Mouse (Mus musculus) cerebellum, adult 11-12 months (tissue): ENCODE measurements around the gene Igsf21.

Source experiments
- DNase-seq: peaks from one replicate; pipeline ENCODE4 v3.0.0; 2022

Igsf21 gene

DNA sequence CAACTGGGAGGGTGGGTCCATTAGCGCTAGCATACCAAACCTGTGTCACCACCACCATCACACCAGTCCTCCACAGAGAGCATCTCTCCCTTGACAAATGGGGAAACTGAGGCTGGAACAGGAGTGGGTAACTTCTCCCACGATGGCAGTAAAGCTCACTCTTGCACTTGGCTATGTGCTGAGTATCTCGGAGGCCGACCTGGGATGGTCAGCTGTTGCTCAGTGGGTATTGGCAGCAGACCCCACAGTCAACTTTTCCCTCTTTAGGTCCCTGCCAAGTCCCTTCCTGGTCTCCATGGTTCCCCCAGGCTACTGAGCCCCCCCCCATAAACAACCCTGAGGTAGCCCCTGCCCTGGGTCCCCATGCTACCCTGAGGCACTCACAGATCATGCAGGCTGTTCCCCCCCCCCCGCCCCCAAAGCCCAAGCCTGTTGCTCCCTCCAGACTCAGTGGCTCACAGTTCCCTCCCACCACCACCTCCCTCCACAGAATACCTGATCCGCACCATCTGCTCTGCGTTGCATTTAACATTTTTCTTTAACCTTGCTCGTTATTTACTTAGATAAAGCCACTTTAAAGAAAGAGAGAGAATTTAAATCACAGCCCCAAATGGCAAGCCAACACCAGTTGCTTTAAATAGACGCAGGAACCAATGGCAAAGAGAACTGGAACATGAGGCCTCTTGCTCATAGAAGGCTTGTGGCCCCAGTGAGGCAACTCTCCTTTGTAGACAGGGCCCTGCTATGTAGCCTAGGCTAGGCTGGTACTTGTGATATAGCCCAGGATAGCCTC, 11.0 kb downstream of the Igsf21 start:
- no peak for DNase-seq

DNA sequence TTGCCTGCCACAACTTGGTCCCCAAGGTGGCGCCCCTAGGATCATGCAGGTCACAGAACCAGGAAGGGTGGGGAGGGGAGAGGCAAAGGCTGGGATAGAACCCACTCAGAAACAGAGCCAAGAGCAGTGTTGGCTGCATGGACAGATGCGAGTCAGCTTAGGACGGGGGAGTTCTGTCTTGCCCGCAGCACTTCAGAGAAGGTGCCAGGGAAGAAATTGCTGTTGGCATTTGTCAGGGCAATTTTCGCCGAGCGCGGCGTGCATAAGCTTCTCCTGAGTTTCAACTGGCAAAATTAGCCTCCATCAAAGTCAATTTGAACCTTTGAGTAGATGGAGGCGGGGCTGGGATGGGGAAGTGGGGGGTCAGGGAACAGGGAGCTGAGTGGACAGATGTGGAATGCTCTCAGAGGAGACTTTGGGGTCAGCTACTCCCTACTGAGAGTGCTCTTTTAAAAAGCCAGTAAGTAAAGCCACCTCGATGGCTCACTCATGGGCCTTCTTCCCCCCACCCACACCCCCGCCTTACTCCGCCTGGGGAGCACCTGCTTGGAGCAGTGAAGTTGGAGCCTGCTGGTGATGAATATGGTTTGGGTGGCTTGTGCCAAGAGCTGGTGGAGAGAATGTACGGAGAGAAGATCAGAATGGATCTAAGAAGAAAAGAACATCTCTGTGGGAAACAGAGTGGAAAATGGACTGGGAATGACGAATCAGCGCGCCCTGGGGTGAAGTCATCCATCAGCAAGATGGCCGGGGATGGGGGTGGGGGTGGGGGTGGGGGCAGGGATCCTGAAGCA, 12.0 kb downstream of the Igsf21 start:
- DNase-seq: no peak

DNA sequence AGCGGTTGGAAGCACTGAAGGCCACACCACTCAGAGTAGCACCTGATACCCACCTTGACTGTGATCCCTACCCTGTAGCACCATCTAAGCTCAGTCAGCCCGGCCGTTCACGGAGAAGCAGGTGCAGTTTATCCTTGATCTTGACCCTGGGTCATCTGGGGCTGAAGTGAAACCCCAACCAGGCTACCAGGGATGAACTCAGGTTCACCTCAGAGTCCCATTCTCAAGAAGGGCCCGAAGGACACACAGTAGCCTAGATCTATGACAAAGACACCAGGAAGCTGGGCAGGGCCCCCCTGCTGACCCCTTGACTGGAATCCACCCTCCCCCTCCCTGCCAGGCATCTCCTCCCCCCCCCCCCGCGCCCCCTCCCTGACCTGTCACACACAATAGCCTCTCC, 18.7 kb downstream of the Igsf21 start:
- no peak for DNase-seq

DNA sequence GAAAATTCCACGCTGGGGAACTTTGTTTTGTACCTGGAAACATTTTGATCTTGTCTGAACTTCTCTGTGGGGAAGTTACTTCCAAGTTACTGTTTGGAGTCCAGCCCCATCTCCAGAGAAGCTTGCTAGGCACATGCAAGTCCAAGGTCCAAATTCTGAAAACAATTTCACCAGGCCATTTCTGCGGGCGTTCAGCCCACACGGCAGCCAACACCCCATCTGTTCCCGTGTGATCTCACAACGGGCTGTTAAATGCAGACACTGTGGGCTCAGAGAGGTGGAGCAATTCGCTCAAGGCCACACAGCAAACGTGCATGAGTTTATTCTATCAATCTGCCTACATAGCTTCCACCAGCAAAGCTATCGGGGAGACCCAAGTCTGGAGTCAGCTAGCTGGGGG, 21.4 kb downstream of the Igsf21 start:
- peak; percentile 64 for DNase-seq

DNA sequence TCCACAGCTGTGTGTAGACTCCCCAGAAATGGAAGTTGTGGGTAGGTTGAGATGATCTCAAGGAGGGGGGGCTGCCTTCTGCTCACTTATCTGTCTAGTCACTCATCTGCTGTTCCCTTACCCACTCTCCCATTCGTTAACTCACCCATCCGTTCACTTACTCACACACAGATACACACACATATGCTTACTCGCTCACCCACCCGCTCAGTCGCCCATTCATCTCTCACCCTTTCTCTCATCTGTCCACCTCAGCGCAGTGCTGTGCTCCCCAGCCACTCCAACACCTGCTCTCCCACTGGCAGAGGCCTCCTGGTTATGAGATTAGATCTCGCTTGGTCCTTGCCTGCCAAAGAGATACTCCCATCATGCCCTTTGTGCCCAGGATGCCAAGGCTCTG, 22.1 kb downstream of the Igsf21 start:
- DNase-seq: no peak

DNA sequence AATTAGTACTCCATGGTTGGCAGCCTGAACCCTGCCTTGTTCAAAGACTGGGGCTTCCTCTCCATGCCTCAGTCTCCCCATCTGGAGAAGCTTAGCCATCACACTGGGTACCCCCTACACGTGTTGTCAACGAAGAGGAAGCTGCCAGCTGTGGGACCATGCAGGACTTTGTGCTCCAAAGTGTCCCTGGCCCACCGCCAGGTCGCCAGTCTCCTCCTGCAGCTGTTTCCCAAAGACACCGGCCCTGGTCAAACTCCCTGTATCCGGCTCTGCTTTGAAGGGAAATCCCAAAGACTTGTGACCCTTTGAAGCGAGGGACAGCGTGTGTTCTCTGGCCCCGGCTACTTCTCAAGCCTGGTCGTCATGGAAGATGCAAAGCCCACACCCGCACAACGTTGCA, 23.5 kb downstream of the Igsf21 start:
- DNase-seq: no peak

DNA sequence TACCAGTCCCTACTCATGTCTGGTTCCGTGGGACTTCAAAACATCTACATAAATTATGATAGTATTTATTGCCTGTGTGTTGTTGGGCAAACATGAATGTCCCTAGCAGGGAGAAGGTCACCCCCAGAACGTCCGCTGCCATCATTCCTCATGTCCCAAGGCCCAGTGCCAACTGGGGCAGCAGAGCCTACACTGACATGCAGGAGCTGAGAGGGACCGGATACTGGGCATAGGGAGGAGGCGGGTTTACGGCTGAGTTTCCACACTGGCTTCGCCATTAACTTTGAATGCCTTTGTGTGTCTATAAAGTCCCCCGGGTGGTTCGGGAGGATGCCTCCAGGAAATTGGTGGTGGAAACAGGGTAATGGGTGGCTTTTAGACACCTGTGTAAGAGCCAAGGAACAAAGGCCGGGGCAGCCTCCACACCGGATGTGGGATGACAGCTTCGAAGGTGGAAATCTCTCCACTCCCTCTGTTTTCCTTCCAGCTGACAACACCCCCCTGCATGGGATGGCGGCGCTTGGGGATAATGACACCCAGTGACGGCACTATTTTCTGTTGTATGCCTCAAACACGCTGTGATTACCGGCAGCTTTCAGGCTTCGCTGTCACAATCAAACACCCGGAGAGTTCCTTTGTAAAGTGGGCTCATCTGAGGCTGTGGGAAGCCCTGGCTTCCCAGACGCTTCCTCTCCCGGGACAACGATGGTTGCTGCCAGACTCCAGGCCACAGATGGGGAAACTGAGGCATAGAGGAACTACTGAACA, 26.1 kb downstream of the Igsf21 start:
- DNase-seq: no peak

DNA sequence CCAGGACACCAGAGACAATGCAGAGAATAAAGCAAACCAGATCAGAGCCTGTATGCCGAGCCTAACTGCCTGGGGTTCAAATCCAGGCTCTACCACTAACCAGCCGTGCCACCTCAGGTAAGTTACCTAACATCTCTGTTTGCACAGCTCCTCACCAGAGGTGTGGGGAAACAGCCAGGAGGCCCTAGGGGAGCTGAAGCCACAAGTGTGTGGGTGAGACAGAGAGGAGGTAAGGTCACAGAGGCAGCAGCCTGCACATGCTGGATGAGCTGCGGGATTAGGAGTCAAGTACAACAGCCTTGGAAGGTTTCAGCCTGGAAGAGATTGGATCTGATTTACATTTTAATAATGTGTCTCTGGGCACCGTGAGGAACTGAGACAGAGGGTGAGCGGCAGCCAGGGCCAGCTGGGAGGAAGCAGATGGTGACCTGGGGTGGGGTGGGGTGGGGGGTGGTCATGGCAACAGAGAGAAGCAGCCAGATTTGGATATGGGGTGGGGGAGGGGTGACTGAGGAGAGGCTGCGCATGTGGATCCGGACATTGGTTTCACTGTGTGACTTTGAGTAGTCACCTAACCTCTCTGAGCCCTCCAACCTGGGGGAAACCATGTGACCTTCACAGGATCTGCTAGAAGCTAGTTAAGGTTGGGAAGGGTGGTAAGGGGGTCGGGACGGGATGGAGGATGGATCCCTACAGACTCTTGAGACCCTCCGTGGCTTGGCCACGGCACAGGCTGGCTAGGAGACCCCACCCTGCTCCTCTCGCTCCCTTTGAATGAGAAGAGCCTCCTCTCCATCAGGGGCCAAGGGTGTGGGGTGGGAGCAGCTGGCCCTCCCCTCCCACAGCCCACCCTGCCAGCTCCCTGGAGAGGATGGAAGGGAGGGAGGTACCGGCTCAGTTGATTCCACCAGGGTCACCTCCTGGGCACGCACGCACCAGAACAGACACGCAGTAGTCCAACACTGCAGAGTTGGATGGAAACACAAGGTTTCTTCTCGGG, 27.4 kb downstream of the Igsf21 start:
- DNase-seq: no peak

DNA sequence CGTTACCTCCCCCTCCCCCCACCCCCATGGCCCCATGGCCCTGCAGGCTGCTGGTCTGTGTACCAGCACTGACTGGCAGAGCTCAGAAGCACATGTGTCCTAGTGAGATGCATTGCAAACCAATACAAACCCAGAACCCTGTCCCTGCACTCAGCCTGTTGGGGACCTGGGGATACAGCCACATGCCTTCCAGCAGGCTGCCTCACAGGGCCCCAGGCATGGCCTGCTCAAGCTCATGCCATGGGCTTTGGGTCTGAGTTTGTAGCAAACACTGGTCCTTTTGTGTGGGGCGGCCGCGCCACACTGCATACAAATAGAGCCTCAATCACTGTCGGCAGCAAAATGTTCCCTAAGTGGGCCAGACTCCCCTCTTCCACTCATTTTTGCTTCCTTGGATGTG, 28.2 kb downstream of the Igsf21 start:
- DNase-seq: no peak

DNA sequence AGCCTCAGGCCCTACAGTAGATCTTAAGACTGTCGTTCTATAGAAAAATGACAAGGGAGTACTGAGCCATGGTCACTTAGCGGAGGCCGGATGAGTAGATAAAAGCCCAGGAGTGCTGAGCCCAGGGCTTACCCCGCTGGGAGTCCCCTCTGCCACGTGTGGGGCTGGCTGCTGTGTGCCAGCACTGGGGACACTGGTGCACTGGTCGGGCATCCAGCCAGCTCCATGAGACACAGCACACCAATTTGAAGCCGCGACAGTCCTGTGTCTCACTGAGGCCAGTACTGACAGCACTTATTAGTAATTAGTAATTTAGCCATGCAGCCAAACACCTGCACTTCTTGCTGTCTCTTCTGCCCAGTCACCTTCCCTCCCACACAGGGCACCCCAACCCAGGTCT, 28.6 kb downstream of the Igsf21 start:
- no peak for DNase-seq

DNA sequence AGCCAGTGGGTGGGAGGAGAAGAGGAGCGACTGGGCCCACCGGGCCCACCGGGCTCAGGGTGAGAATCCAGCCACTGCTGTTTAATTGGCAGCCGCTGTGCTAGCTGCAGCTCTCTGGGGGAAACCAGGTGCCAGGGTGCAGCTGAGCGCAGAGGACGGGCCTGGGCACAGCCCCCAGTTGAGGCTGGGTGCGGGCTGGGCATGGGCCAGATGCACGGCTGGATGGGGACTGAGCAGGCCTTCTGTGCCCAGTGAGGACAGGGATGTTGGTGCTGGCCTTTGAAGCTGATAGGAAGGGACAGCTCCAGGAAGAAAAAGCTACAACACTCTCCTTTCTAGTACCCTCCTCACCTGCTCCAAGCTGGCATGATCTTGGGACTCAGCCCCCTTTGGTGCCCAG, 30.5 kb downstream of the Igsf21 start:
- DNase-seq: no peak

DNA sequence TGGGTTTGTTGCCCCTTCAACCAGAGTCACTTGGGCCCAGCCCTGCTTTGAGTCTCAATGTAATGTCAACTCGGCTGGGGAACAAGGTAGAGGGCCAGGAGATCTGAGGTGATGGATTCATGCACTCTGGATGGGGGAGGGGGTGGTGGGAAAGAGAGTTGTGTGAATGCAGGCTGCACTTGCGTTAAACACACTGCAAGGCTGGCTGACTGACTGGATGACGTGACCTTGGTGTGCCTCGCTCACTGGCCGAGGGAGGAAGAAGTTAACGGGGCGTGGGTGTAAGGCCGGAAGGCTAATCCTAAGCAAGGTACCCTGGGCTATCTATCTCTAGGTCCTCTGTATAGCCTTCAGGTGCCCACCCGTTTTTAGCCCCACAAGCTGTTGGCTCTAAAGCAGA, 31.4 kb downstream of the Igsf21 start:
- DNase-seq: no peak

DNA sequence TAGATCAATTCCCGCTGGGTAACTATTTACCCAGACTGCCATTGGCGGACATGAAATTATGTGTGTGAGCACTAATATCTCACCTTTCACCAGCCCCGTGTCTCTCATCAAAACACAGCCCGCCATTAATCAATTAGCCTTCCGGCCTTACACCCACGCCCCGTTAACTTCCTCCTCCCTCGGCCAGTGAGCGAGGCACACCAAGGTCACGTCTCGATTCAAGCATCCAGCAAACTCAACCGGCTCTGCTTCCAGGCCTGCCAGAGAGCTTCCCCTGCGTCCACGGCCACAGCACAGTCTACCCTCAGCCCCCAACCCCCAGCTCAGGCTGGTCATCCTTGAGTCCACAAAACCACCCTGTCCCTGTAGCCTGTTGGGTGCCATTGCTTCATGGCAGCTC, 32.2 kb downstream of the Igsf21 start:
- no peak for DNase-seq

DNA sequence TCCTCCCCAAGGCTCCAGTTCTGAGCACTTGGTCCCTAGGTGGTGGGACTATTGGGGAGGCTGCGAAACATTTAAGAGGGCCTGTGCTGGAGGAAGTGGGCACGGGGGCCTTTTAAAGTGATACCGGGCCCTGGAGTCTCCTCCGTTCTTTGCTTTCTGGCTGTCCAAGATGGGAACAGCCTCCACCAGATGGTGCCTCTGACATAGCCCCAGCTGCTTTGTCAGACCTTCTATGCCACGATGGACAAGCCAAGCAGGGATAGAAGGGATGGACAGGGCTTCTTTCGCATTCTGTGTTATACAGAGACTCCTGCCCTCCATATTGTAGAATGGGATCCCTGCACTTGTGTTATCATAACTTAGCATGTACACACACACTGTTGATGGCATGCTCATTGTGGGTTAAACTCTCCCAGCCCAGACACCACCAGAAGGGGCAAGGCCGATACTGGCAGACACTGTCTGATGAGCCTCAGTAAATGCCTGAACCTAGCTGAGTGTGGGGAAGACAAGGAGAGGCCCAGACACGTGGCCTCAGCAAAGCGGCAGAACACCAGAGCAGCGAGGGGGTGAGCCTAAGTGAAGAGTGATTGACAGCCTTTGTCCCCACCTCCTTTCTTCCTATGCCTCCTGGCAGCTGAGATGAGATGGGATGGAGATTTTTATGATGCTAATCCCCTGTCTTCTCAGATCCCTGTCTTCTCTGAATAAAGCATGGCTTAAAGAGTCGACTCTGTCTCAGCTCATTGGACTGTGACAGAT, 36.3 kb downstream of the Igsf21 start:
- no peak for DNase-seq

DNA sequence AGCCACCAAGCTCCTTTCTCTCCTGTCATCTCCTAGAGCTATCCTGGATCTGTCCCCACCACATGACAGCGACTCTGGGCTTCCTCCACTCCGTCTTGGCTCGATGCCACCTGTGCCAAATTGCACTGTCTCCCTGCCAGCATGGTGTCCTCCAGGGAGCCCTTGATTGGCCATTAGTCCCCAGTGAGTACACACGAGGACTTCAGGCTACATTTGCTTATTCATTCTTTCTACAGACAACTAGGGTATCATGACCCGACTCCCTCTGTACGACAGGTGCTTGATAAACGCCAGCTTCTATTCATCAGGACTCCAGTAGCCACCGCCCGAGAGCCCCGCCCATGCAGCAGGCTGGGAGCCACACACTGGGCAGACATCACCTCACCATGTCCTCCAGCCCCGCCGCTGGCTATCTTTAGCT, 40.8 kb downstream of the Igsf21 start:
- peak; percentile 88 for DNase-seq

DNA sequence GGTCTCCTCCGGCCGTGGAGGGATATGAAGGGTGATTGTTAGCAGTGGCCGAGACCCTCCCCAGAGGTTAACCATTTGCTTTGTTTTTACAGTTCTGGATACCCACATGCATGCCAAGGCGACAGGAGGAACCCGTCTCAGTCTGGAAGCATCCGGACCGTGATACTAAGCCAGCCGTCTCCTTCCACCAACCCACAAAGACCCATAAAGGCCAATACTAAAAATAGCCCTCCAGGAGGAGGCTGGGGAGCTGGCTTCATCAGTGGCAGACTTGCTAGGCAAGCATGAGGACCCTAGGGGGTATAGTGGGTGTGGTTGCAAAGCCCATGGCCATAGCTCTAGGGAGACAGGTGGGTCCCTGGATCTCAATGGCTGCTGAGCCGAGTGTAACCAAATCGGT, 41.8 kb downstream of the Igsf21 start:
- no peak for DNase-seq

DNA sequence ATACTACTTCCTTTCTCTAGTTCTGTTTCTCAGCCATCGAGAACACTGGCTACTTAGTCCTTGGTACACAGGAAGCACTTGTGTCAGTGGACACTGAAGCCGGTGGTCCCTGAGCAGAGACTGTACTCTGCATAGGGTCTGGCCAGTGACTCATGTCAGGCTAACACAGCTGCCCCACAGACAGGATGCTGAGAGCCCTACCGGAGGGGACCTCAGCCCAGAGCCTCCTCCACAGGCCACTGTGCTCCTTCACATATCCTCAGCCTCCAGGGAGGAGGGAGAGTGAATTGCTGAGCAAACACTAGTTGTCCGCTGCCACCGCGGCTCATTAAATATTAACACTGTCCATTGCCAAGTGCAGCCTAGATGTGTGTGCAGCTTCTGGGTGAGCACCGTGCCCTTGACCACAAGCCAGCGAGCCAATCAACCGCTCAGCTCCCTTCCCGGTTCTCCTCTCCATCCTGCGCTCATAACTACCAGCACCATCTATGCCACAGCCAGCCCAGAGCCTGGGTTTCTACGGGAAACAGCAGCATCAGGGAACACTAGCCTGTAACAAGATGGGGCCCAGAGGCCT, 42.8 kb downstream of the Igsf21 start:
- no peak for DNase-seq

DNA sequence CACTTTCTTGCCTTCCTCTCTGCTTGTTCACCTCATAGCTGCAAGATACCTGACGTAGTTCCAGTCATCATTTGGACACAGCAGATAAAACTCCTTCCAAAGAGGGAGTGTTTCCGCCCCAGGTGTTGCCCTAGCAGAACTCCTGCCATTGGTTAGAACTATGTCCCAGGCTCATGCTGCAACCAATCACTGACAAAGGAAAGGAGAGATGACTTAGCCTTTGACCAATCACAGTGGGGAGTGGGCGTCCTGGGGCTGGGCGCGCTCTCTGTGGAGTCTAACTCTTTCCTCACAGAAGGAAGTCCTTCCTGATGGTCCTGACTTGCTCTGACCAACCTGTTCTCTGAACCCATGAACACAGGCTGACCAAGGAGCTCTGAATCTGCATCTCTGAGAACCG, 44.4 kb downstream of the Igsf21 start:
- no peak for DNase-seq

DNA sequence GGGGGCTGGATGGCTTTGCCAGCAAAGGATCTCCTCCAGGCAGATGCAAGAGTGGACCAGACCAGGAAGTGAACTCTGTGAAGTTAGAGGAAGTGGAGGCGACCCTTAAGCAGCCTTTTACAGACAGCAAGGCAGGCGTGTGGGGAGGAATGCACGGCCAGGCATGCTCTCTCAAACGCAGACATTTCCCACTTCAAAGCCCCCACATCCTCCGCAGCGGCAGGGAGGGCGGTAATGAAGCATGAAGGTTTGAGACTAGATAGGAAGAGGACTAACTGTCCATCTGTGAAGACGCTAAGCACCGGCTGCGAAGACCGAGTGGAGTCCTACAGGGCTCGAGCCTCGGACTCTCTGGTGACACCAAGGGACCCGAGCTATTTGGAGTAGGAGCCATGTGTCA, 46.3 kb downstream of the Igsf21 start:
- DNase-seq: no peak

DNA sequence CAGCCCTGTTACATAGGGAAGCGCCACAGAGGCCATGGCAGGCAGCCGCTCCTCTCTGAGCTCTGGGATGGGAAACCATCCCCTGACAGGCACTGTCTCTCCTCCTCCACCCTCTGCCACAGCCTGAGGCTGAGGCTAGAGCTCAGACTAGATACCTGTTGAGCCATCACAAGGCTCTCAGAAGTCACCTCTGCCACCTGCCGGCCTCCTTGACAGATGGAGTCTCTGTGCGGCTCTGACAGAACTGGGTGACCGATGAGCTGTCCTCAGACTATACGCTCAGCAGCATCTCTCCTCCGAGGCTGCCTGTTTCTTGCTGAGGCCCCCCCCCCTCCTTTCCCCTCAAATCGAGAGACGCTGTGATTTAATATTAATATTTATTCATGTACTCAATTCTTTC, 49.9 kb downstream of the Igsf21 start:
- peak; percentile 81 for DNase-seq
